Mouse (Mus musculus) gastrocnemius, adult 8-10 months (tissue): ENCODE measurements at regions not wholly inside any gene's neighbourhood (a gene's known extent, or its start where the extent isn't known, plus 50 kb on each side); places are given as distances from the start of the nearest gene placed in this dataset.

Source experiments
- DNase-seq, 2 experiments: peaks; one replicate each; pipeline ENCODE4 v3.0.0; 2022; ENCODE audit warnings: low spot score in 2 of 2

- DNase-seq = no peak
Observed at GRCm38 (mm10) chr13:32649982-32650381, 133.8 kb downstream of the Mylk4 start.

GRCm38 (mm10) chr13:32643030-32643750 is 140.6 kb downstream of the Mylk4 start:
- DNase-seq = no peak

GRCm38 (mm10) chr13:32640941-32641340 is 142.8 kb downstream of the Mylk4 start:
- DNase-seq = no peak

GRCm38 (mm10) chr13:32630122-32630732 is 153.5 kb downstream of the Mylk4 start:
- DNase-seq = peak in 1 of 2 experiments; percentile 13

- no peak for DNase-seq
Observed at GRCm38 (mm10) chr13:32613916-32614315, 169.8 kb downstream of the Mylk4 start.

GRCm38 (mm10) chr13:32611551-32612295 is 172.0 kb downstream of the Mylk4 start:
- no peak for DNase-seq

DNA sequence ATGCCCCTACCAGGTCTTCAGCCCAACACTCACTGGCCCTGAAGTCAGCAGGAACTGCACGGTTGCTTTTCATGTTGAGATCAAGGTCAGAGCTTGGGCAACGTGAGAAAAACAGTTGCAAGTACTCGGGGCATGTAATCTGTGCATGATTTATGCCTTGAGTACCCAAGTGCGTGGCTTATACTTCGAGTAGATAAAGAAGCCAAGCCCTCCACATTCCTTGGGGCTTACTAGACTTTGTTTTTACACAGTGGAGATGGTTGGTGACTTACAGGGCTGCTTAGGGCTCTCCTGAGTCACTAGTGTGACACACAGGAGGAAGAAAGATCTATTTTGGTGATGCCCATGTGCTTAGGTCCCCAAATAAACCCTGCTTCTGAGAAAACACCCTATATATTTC is 172.8 kb downstream of the Mylk4 start:
- DNase-seq = no peak

GRCm38 (mm10) chr13:32608413-32608812 is 175.3 kb downstream of the Mylk4 start:
- DNase-seq = no peak

DNA sequence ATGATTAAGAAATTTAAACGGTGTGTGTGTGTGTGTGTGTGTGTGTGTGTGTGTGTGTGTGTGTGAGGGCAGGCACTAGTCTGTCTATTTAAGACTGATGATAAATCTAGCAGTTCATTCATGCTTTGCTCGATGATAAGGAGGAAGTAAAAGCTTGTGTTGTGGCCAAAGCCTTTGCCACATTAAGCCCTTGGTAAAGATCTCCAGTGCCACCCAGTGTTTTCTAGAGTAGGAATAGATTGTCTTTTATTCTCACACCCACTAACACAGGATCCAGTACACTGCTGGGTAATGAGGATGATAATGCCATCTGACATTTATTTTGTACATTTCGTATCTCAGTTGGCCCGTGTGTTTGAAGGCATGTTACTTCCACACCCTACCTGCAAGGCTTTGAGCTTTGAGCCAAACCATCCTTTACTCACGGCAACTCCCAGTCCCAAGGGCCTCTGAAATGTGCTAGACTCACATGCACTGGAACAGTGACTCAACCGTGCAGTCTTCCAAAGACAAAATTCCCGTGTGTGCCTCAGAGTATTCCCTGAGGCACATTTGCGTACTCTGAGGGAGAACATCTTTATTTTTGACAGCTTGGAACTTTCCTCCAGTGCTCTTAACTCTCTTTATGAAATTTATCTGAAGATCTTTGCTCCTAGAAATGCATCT is 179.7 kb downstream of the Mylk4 start:
- DNase-seq = no peak

- peak; percentile 38 to 59 for DNase-seq
Observed at GRCm38 (mm10) chr13:32601315-32601714, 182.4 kb downstream of the Mylk4 start.

DNA sequence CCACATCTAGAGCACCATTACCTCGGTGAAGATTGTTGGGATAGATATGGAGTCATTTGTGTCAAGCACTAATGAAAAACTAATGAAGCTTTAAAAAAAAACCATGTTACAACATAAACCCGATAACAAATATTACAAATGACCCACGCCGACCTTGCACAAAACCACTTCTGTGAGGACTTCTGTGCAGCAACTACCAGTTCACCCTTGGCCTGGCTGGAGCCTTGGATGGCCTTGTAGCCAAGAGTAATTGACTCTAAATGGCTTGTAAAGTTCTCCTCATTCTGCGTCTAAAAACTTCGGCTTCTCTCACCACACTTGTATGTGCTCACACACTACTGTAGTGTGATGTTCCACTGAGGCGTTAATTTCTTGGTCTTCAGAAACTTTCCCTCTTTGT is 190.1 kb downstream of the Mylk4 start:
- no peak for DNase-seq

GRCm38 (mm10) chr13:32593131-32593530 is 190.6 kb downstream of the Mylk4 start:
- no peak for DNase-seq

DNA sequence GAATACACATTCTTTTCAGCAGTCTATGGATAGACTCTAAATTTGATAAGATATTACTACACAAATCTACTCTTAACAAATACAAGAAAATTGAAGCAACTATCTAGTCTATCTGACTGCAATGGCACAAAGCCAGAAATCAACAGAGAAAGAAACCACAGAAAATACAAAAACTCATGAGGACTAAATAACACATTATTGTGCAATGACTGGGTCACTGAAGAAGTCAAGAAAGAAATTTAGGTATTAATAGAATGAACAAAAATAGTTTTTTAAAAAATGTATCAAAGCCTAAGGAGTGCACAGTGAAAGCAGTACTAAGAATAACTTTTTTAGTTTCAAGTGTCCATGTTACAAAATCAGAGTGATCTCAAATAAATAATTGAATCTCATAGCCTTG is 202.2 kb downstream of the Mylk4 start:
- DNase-seq = no peak

- no peak for DNase-seq
Observed at GRCm38 (mm10) chr13:32567850-32568249, 215.9 kb downstream of the Mylk4 start.

DNA sequence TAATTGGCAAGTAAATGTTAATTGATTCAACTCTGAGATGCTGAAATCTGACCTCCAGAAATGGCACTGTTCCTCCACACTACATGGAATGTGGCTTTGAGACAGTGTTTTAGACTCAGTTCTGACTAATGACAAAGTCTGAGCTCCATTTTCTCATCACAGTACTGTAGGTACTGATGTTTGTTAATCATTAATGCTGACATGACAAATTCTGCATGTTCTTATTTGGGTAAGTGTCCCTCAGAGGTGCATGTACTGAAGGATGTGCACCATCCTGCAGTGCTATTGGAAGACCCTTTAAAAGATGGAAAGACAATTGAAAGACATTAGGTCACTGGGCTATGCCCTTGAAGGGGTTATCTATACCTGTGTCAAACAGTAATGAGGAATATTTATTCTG is 222.1 kb upstream of the Gmds start:
- DNase-seq = no peak

GRCm38 (mm10) chr13:32556396-32556795 is 217.9 kb upstream of the Gmds start:
- no peak for DNase-seq

- DNase-seq = no peak
Observed at GRCm38 (mm10) chr13:32555064-32555463, 216.5 kb upstream of the Gmds start.

GRCm38 (mm10) chr13:32554601-32555000 is 216.1 kb upstream of the Gmds start:
- DNase-seq = no peak

DNA sequence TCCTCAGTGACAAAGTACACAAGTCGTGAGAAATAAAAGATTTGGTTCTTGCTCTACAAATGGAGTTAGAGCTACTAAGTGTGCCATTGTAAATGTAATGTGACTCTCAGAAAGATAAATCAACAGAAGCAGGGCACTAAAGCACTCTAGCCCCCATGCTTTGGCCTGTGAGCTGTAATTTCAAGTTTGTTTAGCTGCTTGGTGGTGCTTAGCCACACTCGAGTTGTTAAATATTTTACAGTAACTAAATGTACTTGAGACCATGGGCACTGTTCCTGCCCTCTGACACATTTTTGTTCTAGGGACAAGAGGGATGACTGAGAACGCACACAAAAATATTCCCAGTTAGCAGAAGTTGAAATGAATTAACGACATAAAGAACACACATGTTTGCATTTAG is 214.6 kb upstream of the Gmds start:
- no peak for DNase-seq

GRCm38 (mm10) chr13:32550113-32550512 is 211.6 kb upstream of the Gmds start:
- no peak for DNase-seq

DNA sequence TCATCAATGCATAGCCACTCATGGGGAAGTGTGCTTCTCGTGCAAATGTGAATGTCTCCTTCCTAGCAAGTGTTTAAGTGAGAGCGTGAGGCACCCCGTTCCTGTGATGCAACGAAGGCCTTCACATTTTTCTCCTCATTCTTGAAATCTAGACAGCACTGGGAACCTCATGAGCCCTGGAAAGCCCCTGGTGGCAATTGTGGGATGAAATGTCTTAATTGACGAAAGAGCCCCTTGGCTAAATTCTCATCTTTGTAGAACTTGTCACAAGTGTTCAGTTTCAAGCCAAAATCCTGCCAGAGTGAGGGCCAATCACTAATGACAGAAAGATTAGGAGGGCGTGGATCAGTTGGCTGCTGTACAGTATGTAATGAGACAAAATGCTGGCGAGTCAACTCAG is 208.6 kb upstream of the Gmds start:
- DNase-seq = no peak
